Mouse (Mus musculus) left cerebral cortex, postnatal 25 days (tissue): ENCODE results near the gene Tbx5. TPM values are rescaled to one million over a fixed set of nuclear protein-coding genes. Genes with fewer than 3 reads are reported as not detected.
"Not testable (repeated sequence)": the region's sequence is repeated elsewhere in the genome, so short reads cannot be mapped to it uniquely, and the experiment has no call there.

Experiments
- DNase-seq, 2 experiments: peaks; one replicate each; pipeline ENCODE4 v3.0.0; 2022; ENCODE audit warnings: low spot score in 2 of 2, mixed read lengths in 1 of 2
- intact Hi-C: fragments of 180-260 bp; cut with DNase I; formaldehyde crosslinking; loops from one replicate; pipeline ENCODE4 v1.15.1; 2025
- total RNA-seq, 2 experiments: library from RNA; stranded (reverse); gene quantifications; 2 replicates each; pipeline ENCODE4 v1.2.3; 2021

The Tbx5 gene
- total RNA-seq, 2 experiments from 2014 or later: not detected

DNA sequence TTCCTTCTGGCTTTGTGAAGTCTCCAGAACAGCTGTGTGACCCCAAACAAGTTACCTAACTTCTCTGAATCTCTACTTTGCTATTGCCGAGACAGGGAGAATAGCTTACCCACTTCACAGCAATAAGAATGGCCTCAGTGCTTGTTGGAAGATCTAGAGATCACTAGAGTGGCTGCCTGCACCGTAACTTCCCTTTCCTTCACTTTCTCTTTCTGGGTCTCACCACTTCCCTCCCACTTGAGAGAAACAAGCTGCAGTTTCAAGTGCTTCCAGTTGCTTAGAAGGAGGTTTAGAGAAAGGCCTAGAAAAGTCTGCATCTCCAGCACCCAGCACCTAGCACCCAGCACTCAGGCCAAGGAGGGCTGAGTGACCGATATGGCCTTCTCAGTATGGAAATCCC, 64.1 kb downstream of the Tbx5 start:
- no peak for DNase-seq
- intact Hi-C loops: no loop called here

DNA sequence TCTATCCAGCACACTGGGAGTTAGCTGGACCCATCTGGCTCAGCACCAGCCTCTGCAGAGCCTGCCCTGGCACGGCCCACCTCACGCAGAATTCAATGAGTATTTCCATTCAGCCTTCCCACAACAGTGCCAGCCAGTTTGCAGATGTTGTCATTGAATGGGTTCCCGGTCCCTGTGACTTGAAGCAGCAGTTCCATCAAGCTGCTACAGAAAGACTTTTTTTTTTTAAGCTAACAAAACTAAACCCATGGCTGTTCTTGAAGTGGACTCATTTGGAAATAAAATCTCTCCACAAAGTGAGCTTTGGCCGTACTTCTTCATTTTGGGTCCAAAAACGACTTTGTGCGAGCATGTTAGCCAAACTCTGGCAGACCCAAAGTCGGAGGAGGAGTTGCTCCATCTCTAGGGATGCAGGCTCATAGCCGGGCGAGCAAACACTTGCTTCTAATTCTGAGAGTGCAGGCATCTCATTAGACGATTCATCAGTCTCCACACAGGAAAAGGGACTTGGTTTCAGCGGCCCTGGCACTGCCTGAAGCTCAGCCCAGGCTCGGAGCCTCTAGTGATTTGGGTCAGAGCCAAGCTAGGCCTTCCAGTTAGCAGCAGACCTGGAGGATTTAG, 84.2 kb downstream of the Tbx5 start:
- DNase-seq: peak; percentile 57 to 82
- intact Hi-C loops: no loop called here

GRCm38 (mm10) chr5:119918381-119918780, 85.9 kb downstream of the Tbx5 start:
- DNase-seq, intact Hi-C loops: not testable (repeated sequence)

DNA sequence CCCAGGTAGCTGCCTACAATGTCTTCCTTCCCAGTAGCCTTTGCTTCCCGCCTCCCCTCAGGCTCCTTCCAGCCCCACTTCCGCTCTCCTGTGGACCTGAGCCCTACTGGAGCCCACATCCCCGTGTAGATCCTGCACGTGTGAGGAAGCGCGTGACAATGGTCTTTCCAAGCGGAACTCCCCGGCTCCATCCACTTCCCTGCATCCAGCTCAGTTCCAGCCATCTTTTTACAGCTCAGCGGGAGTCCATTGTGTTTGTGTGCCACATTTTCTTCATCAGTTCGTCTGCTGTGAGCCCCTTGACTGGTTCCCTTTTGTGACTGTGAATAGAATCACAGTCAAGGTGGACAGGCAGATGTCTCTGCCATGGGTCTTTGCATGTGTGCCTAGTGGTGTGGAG, 88.5 kb downstream of the Tbx5 start:
- intact Hi-C loops: no loop called here

DNA sequence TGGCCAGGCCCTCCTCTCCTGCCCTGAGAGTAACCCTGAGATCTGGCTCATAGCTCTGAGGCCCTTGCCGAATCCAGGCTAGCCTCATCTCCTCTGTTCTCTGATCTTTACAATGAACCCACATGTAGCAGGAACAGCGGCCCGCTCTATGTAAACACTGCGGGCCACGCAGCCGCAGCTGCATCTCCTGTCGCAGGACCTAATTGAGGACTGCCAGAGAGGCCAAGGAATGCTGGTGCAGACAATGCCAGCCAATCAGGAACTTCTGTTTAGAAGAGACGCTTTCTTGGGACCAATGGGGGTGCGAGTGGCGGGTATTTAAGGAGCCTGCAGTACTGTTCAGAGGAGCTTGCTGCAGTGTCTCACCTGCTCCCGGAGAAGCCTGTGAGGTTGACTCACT, 89.8 kb downstream of the Tbx5 start:
- intact Hi-C loops: no loop called here
- no peak for DNase-seq

More for the DNA sequence above, 88.5 kb downstream of the Tbx5 start:
- DNase-seq: no peak

Other genes with a start within 250 kb of the Tbx5 start
- gene Tbx3, start 162.0 kb upstream of the Tbx5 start, total RNA-seq: 1 to 10 TPM; 2.4 to 3.2 TPM